Mouse (Mus musculus): Measurements from ENCODE around the gene Smyd1.

DNA sequence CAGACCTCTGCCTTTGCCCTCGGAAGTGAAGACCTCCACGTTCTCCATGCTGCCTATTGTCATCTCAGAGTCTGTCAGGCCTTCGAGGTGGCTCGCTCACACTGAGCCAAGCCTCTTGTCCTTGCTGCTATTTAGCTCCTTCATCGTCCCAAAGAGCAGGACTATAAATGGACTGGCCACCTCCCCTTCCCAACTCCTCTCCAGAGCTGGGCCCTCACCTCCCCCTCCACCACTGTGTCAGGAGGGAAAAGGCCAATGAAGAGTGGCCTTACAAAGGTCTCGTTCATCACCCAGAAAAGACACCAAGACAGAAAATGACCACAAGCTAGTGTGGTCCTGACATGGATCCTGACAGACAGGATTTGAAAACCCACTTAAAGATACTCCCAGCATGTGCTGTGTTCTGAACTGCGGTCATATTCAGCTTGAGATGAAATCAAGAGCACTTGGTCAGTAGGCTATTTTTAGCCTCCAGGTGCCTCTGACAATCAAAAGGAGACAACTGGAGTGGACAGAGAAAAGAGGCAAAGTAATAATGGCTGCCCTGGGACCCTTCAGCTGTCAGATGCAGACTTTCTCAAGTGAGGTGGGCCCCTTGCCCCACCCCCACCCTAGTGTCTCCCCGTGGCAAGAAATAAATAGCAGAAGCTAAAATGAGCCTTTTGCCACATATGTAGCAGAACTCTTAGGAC, 59.7 kb downstream of the Smyd1 start:
- TF ChIP-seq CTCF (IDR thresholded peaks at IDR 0.05; ENCODE audit: low read depth, low read length): no peak
- no peak for TF ChIP-seq GATA1 (IDR thresholded peaks at IDR 0.05; ENCODE audit: borderline replicate concordance, low read length)

Measured in G1E (cell line).